Mouse (Mus musculus) adrenal gland, adult 2 months (tissue): ENCODE measurements around the gene Tmc6. TPM values are rescaled to one million over a fixed set of nuclear protein-coding genes. Genes with fewer than 3 reads are reported as not detected.

Experiments used
- DNase-seq: peaks from one replicate; pipeline ENCODE4 v3.0.0; 2021
- polyA plus RNA-seq: library from polyadenylated mRNA; depleted of rRNA; stranded (reverse); fragments of >200 nt; gene quantifications from 2 replicates; pipeline ENCODE4 v1.2.3, GENCODE M21; 2012
- total RNA-seq, 2 experiments: library from RNA; stranded (reverse); gene quantifications; 2 replicates each; pipeline ENCODE4 v1.2.3; 2021

The Tmc6 gene
- total and polyA plus RNA-seq, 3 experiments, result 22.3 to 45.1 (median 28.5) TPM

- DNase-seq, result no peak
Measured at GRCm38 (mm10) chr11:117755891-117756290, 26.1 kb downstream of the Tmc6 start.

- no peak for DNase-seq
Measured at GRCm38 (mm10) chr11:117751544-117751943, 30.5 kb downstream of the Tmc6 start.

GRCm38 (mm10) chr11:117749414-117749813, 32.6 kb downstream of the Tmc6 start:
- no peak for DNase-seq

- DNase-seq, result no peak
Measured at GRCm38 (mm10) chr11:117748628-117749027, 33.4 kb downstream of the Tmc6 start.

- DNase-seq, result no peak
Measured at GRCm38 (mm10) chr11:117743454-117744030, 38.5 kb downstream of the Tmc6 start.

- no peak for DNase-seq
Measured at GRCm38 (mm10) chr11:117742715-117743114, 39.3 kb downstream of the Tmc6 start.

- no peak for DNase-seq
Measured at GRCm38 (mm10) chr11:117742243-117742642, 39.8 kb downstream of the Tmc6 start.

GRCm38 (mm10) chr11:117741128-117741527, 40.9 kb downstream of the Tmc6 start:
- DNase-seq, result no peak

GRCm38 (mm10) chr11:117738123-117738522, 43.9 kb downstream of the Tmc6 start:
- DNase-seq, result peak; percentile 49

GRCm38 (mm10) chr11:117736037-117736689, 45.8 kb downstream of the Tmc6 start:
- DNase-seq, result no peak

GRCm38 (mm10) chr11:117731470-117731869, 50.5 kb downstream of the Tmc6 start:
- DNase-seq, result peak; percentile 63

GRCm38 (mm10) chr11:117730490-117730838, 51.5 kb downstream of the Tmc6 start:
- no peak for DNase-seq

GRCm38 (mm10) chr11:117729798-117730489, 52.1 kb downstream of the Tmc6 start:
- no peak for DNase-seq

GRCm38 (mm10) chr11:117729341-117729740, 52.7 kb downstream of the Tmc6 start:
- DNase-seq, result no peak

- DNase-seq, result no peak
Measured at GRCm38 (mm10) chr11:117728841-117729240, 53.2 kb downstream of the Tmc6 start.

GRCm38 (mm10) chr11:117728245-117728644, 53.8 kb downstream of the Tmc6 start:
- no peak for DNase-seq

GRCm38 (mm10) chr11:117727031-117727430, 55.0 kb downstream of the Tmc6 start:
- DNase-seq, result no peak

GRCm38 (mm10) chr11:117724604-117725301, 57.2 kb downstream of the Tmc6 start:
- peak; percentile 60 for DNase-seq

- DNase-seq, result no peak
Measured at GRCm38 (mm10) chr11:117718838-117719237, 63.2 kb downstream of the Tmc6 start.
